Mouse (Mus musculus): ENCODE data around the gene Ncor2. TPM values are rescaled to one million over a fixed set of nuclear protein-coding genes. Genes with fewer than 3 reads are reported as not detected.

Ncor2 gene
- total and polyA plus RNA-seq, 2 experiments = 7.1 to 15.0 TPM

- WGBS = 88% methylated on average over 5 of the region's 5 CpGs
Measured at GRCm38 (mm10) chr5:125099785-125100350, 79.2 kb downstream of the Ncor2 start.

DNA sequence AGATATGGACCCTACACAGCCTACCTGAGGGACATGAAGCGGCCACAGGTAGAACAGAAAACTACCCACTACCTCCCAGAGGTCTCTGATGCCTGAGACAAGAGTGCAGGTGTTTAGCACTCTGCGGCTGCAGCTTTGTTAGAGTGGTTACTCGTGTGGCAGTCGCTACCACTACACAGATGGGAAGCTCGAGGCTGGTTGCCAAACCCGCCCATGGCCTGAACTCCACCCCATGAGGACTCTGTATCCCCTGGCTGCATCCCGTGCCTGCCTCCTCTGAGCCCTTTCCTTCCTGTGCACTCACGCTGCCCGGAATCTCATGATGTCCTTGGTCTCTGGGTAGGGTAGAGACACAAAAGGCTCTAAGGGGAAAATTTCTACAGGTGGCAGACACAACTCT, 80.3 kb downstream of the Ncor2 start:
- no peaks in the 10 kb centered on the region; the same call in 1 of the 2 replicates for H3K36me3 ChIP-seq (ENCODE audit: control insufficient read depth, insufficient read depth, low read length)

More at GRCm38 (mm10) chr5:125099785-125100350, 79.2 kb downstream of the Ncor2 start:
- DNase-seq (ENCODE audit: extremely low read depth, low read depth, low spot score) = no peak
- no peaks in the 10 kb centered on the region; the same call in 1 of the 2 replicates for H3K36me3 ChIP-seq (ENCODE audit: control insufficient read depth, insufficient read depth, low read length)
- H3K4me3 ChIP-seq (ENCODE audit: insufficient read depth, low read depth, low read length) = no peak overlapping the region
- no peaks in the 10 kb centered on the region; the same call in 1 of the 2 replicates for H3K79me2 ChIP-seq (ENCODE audit: control insufficient read depth, insufficient read depth, low read length)
- TF ChIP-seq POLR2A (IDR thresholded peaks at IDR 0.05; ENCODE audit: extremely low read depth, insufficient read depth, low read length) (no peak), CTCF (IDR thresholded peaks at IDR 0.05; ENCODE audit: low read depth, low read length) (no peak)
- H3K27ac ChIP-seq (replicated peaks; ENCODE audit: insufficient read depth, low read depth, low read length) = no peak overlapping the region
- H3K4me1 ChIP-seq (ENCODE audit: control insufficient read depth, insufficient read depth, low read length) = no peaks in the 10 kb centered on the region
- no peak overlapping the region for H3K9ac ChIP-seq (ENCODE audit: low read depth, low read length)
- H3K27me3 ChIP-seq (ENCODE audit: control insufficient read depth, insufficient read depth, low read length) = no peaks in the 10 kb centered on the region

GRCm38 (mm10) chr5:125096368-125096767, 82.7 kb downstream of the Ncor2 start:
- no peak for DNase-seq (ENCODE audit: extremely low read depth, low read depth, low spot score)
- no peaks in the 10 kb centered on the region; the same call in 1 of the 2 replicates for H3K79me2 ChIP-seq (ENCODE audit: control insufficient read depth, insufficient read depth, low read length)
- no peaks in the 10 kb centered on the region for H3K4me1 ChIP-seq (ENCODE audit: control insufficient read depth, insufficient read depth, low read length)
- H3K36me3 ChIP-seq (ENCODE audit: control insufficient read depth, insufficient read depth, low read length) = no peaks in the 10 kb centered on the region; the same call in 1 of the 2 replicates
- WGBS = 89% methylated on average over 11 of the region's 11 CpGs
- no peaks in the 10 kb centered on the region for H3K27me3 ChIP-seq (ENCODE audit: control insufficient read depth, insufficient read depth, low read length)
- no peak overlapping the region for H3K27ac ChIP-seq (replicated peaks; ENCODE audit: insufficient read depth, low read depth, low read length)
- TF ChIP-seq POLR2A (IDR thresholded peaks at IDR 0.05; ENCODE audit: extremely low read depth, insufficient read depth, low read length) = no peak
- no peak for TF ChIP-seq CTCF (IDR thresholded peaks at IDR 0.05; ENCODE audit: low read depth, low read length)
- no peak overlapping the region for H3K4me3 ChIP-seq (ENCODE audit: insufficient read depth, low read depth, low read length)
- H3K9ac ChIP-seq (ENCODE audit: low read depth, low read length) = no peak overlapping the region

More for the DNA sequence above, 80.3 kb downstream of the Ncor2 start:
- no peak for TF ChIP-seq POLR2A (IDR thresholded peaks at IDR 0.05; ENCODE audit: extremely low read depth, insufficient read depth, low read length)
- no peak for TF ChIP-seq CTCF (IDR thresholded peaks at IDR 0.05; ENCODE audit: low read depth, low read length)
- no peaks in the 10 kb centered on the region for H3K27me3 ChIP-seq (ENCODE audit: control insufficient read depth, insufficient read depth, low read length)
- 78% methylated on average over 9 of the region's 9 CpGs for WGBS
- H3K4me1 ChIP-seq (ENCODE audit: control insufficient read depth, insufficient read depth, low read length) = no peaks in the 10 kb centered on the region
- DNase-seq (ENCODE audit: extremely low read depth, low read depth, low spot score) = no peak
- no peak overlapping the region for H3K27ac ChIP-seq (replicated peaks; ENCODE audit: insufficient read depth, low read depth, low read length)
- H3K4me3 ChIP-seq (ENCODE audit: insufficient read depth, low read depth, low read length) = no peak overlapping the region
- no peak overlapping the region for H3K9ac ChIP-seq (ENCODE audit: low read depth, low read length)
- H3K79me2 ChIP-seq (ENCODE audit: control insufficient read depth, insufficient read depth, low read length) = no peaks in the 10 kb centered on the region; the same call in 1 of the 2 replicates

DNA sequence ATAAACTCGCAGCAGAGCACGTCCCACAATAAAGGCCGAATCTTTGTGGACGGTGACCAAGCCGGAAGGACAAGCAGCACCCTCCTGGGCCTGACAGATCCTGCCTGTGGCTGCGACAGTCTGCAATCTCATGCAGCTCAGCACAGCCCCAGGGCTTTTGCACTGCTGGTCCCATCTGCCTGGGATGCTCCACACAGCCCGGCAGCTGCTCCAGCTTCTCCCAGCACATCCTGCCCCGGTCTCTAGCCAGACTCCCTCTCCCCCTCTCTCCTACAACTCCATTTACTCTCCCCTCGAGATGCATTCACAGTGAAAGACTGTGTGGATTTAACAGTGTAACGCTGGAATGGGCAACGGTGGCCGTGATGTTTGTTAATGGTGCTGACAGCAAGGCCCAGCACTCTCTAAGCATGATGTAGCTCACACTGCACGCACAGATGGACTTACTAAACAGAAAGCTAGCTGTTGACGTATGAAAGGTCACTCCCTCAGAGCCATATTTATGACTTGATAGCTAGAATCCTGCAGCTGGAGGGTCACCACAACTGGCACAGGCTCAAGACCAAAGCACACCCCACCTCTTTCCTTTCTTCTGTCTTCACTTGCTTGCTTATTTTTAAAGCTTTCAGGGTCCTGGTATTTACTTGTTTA, 83.4 kb downstream of the Ncor2 start:
- Histone ChIP-seq H3K4me1 (ENCODE audit: control insufficient read depth, insufficient read depth, low read length) (no peaks in the 10 kb centered on the region), H3K36me3 (ENCODE audit: control insufficient read depth, insufficient read depth, low read length) (no peaks in the 10 kb centered on the region; the same call in 1 of the 2 replicates), H3K9ac (ENCODE audit: low read depth, low read length) (no peak overlapping the region), H3K4me3 (ENCODE audit: insufficient read depth, low read depth, low read length) (no peak overlapping the region), H3K27me3 (ENCODE audit: control insufficient read depth, insufficient read depth, low read length) (no peaks in the 10 kb centered on the region), H3K79me2 (ENCODE audit: control insufficient read depth, insufficient read depth, low read length) (no peaks in the 10 kb centered on the region; the same call in 1 of the 2 replicates), H3K27ac (replicated peaks; ENCODE audit: insufficient read depth, low read depth, low read length) (no peak overlapping the region)
- TF ChIP-seq POLR2A (IDR thresholded peaks at IDR 0.05; ENCODE audit: extremely low read depth, insufficient read depth, low read length) (no peak), CTCF (IDR thresholded peaks at IDR 0.05; ENCODE audit: low read depth, low read length) (no peak)
- no peak for DNase-seq (ENCODE audit: extremely low read depth, low read depth, low spot score)
- WGBS = 91% methylated on average over 14 of the region's 14 CpGs

GRCm38 (mm10) chr5:125093795-125094194, 85.2 kb downstream of the Ncor2 start:
- DNase-seq (ENCODE audit: extremely low read depth, low read depth, low spot score) = no peak
- Histone ChIP-seq H3K36me3 (ENCODE audit: control insufficient read depth, insufficient read depth, low read length) (no peaks in the 10 kb centered on the region; the same call in 1 of the 2 replicates), H3K27ac (replicated peaks; ENCODE audit: insufficient read depth, low read depth, low read length) (no peak overlapping the region), H3K9ac (ENCODE audit: low read depth, low read length) (no peak overlapping the region), H3K27me3 (ENCODE audit: control insufficient read depth, insufficient read depth, low read length) (no peaks in the 10 kb centered on the region), H3K4me1 (ENCODE audit: control insufficient read depth, insufficient read depth, low read length) (no peaks in the 10 kb centered on the region), H3K79me2 (ENCODE audit: control insufficient read depth, insufficient read depth, low read length) (no peaks in the 10 kb centered on the region; the same call in 1 of the 2 replicates), H3K4me3 (ENCODE audit: insufficient read depth, low read depth, low read length) (no peak overlapping the region)
- WGBS = 91% methylated on average over 5 of the region's 5 CpGs
- TF ChIP-seq CTCF (IDR thresholded peaks at IDR 0.05; ENCODE audit: low read depth, low read length) (no peak), POLR2A (IDR thresholded peaks at IDR 0.05; ENCODE audit: extremely low read depth, insufficient read depth, low read length) (no peak)

- WGBS = 89% methylated on average over 6 of the region's 6 CpGs
- no peaks in the 10 kb centered on the region; the same call in 1 of the 2 replicates for H3K36me3 ChIP-seq (ENCODE audit: control insufficient read depth, insufficient read depth, low read length)
- no peak overlapping the region for H3K9ac ChIP-seq (ENCODE audit: low read depth, low read length)
Measured at GRCm38 (mm10) chr5:125088076-125088475, 90.9 kb downstream of the Ncor2 start.

More at GRCm38 (mm10) chr5:125088076-125088475, 90.9 kb downstream of the Ncor2 start:
- H3K79me2 ChIP-seq (ENCODE audit: control insufficient read depth, insufficient read depth, low read length) = no peaks in the 10 kb centered on the region
- no peak for DNase-seq (ENCODE audit: extremely low read depth, low read depth, low spot score)
- H3K27ac ChIP-seq (replicated peaks; ENCODE audit: insufficient read depth, low read depth, low read length) = no peak overlapping the region
- no peak for TF ChIP-seq CTCF (IDR thresholded peaks at IDR 0.05; ENCODE audit: low read depth, low read length)
- TF ChIP-seq POLR2A (IDR thresholded peaks at IDR 0.05; ENCODE audit: extremely low read depth, insufficient read depth, low read length) = no peak
- no peaks in the 10 kb centered on the region for H3K27me3 ChIP-seq (ENCODE audit: control insufficient read depth, insufficient read depth, low read length)
- H3K4me3 ChIP-seq (ENCODE audit: insufficient read depth, low read depth, low read length) = no peak overlapping the region
- H3K4me1 ChIP-seq (ENCODE audit: control insufficient read depth, insufficient read depth, low read length) = peaks cover 6% of the 10 kb centered on the region; the same call in 1 of the 2 replicates
